8 mouse cellular contexts compared by ENCODE assay signal in the genomic region with DNA sequence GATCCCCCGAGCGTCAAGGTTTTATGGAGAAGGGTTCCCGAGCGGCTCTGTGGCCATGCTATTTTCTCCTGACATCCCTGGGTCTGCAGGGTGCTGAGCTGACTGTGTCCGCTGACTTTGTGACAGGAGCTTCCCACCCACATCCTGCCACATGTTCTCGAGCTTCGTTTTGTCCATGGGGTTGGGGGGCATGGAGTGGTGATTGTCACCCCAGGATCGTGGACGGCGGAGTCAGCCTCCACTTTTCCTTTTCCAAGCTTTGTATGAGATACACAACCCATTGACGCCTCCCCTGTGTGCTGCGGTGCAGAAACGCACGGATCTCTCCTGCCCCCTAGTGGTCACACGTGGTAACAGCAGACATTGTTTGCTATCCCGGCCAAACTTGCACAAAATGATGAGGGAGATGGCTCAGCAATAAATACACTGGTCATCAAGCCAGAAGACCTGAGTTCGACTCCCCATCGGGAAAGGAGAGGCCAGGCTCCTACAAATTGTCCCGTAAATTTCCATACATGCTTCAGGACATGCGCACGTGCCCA. TPM values are rescaled to one million over a fixed set of nuclear protein-coding genes. Genes with fewer than 3 reads are reported as not detected.
DNase-seq lines count a peak whose midpoint lies in the region; ATAC-seq lines count a peak whose summit lies in the region.

No protein-coding gene starts in this region.

- peaks cover 6% of the 10 kb centered on the region; the same call in 1 of the 2 replicates for H3K4me1 ChIP-seq in hindbrain, embryonic 14.5 days (replicated peaks; ENCODE audit: control insufficient read depth, insufficient read depth, low read length)
- peaks cover 21% of the 10 kb centered on the region for H3K4me1 ChIP-seq in midbrain, embryonic 10.5 days

- H3K9me3 ChIP-seq in hindbrain, embryonic 14.5 days (ENCODE audit: control insufficient read depth, low read length), result no peaks in the 10 kb centered on the region
- no peaks in the 10 kb centered on the region for H3K9me3 ChIP-seq in midbrain, embryonic 10.5 days (replicated peaks)

- no peak overlapping the region for H3K27ac ChIP-seq in hindbrain, embryonic 14.5 days
- H3K27ac ChIP-seq in midbrain, embryonic 10.5 days (replicated peaks), result no peak overlapping the region

- no peaks in the 10 kb centered on the region for H3K27me3 ChIP-seq in hindbrain, embryonic 14.5 days (ENCODE audit: control insufficient read depth, insufficient read depth, low read length)
- peaks cover 32% of the 10 kb centered on the region for H3K27me3 ChIP-seq in midbrain, embryonic 10.5 days (ENCODE audit: low read depth, poor library complexity, severe bottlenecking)

- H3K4me3 ChIP-seq in hindbrain, embryonic 14.5 days (replicated peaks; ENCODE audit: low read length), result peak overlapping the region; percentile 10; the same call in 1 of the 2 replicates
- no peak overlapping the region for H3K4me3 ChIP-seq in midbrain, embryonic 10.5 days

- intact Hi-C loops in left cerebral cortex, postnatal 14 days (cut with DNase I), result loop anchor here (2.0 to 5.0 kb wide), 5 partner anchors 66 to 248 kb away; no protein-coding TSS in a partner anchor

- DNase-seq in WW6 (ENCODE audit: low read depth, low spot score), result peak; percentile 64
- DNase-seq in cerebellum, postnatal 14 days, result peak; percentile 93 to 96
- DNase-seq in frontal cortex, postnatal 36 days (ENCODE audit: low spot score in 2 of 2), result peak; percentile 90
- peak; percentile 90 for DNase-seq in hindbrain, embryonic 14.5 days (ENCODE audit: low spot score)
- DNase-seq in left cerebral cortex, postnatal 14 days (ENCODE audit: low spot score in 2 of 2), result peak; percentile 86 to 88
- DNase-seq in midbrain, embryonic 10.5 days (ENCODE audit: low spot score), result peak; percentile 79
- DNase-seq in right cerebral cortex, postnatal 25 days, result peak; percentile 81
- peak; percentile 60 to 78 for DNase-seq in urinary bladder, postnatal 36 days (ENCODE audit: low spot score in 2 of 2)

- peak overlapping the region; percentile 42 for H3K4me2 ChIP-seq in hindbrain, embryonic 14.5 days (replicated peaks)

- H3K36me3 ChIP-seq in hindbrain, embryonic 14.5 days (replicated peaks; ENCODE audit: control insufficient read depth, insufficient read depth), result no peaks in the 10 kb centered on the region
- no peaks in the 10 kb centered on the region for H3K36me3 ChIP-seq in midbrain, embryonic 10.5 days

- ATAC-seq in hindbrain, embryonic 14.5 days (ENCODE audit: low FRiP score), result 0 out of 2 replicates have a peak, but pooled peaks have one; percentile 29

- 0 out of 2 replicates have a peak overlapping the region, but pooled peaks have one; percentile 20 for H3K9ac ChIP-seq in hindbrain, embryonic 14.5 days

- WGBS in hindbrain, embryonic 14.5 days, result 14% methylated on average over 21 of the region's 21 CpGs
- 16% methylated on average over 21 of the region's 21 CpGs for WGBS in midbrain, embryonic 10.5 days

RNA-seq across cellular contexts. Expression of gene Gng7, which starts 19.6 kb away (rescaled TPM):
- 17.7 and 20.9 TPM in 2 replicates for polyA plus RNA-seq in hindbrain, embryonic 14.5 days (2014; fragmentation: Nextera tagmentation; extraction: Ambion mirVana)
- total RNA-seq in left cerebral cortex, postnatal 14 days (2021), result 100 to 1,000 TPM; 120 to 135 TPM
- polyA plus RNA-seq in midbrain, embryonic 10.5 days (2016; fragmentation: Nextera tagmentation; extraction: Ambion mirVana), result 6.0 and 8.4 TPM in 2 replicates

RNA-seq across cellular contexts. Expression of gene Diras1, which starts 30.3 kb away (rescaled TPM):
- polyA plus RNA-seq in hindbrain, embryonic 14.5 days (2014; fragmentation: Nextera tagmentation; extraction: Ambion mirVana), result 29.7 and 32.2 TPM in 2 replicates
- total RNA-seq in left cerebral cortex, postnatal 14 days (2021), result 100 to 1,000 TPM; 113 to 117 TPM
- 3.0 and 6.4 TPM in 2 replicates for polyA plus RNA-seq in midbrain, embryonic 10.5 days (2016; fragmentation: Nextera tagmentation; extraction: Ambion mirVana)

RNA-seq across cellular contexts. Expression of gene Slc39a3, which starts 42.1 kb away (rescaled TPM):
- polyA plus RNA-seq in hindbrain, embryonic 14.5 days (2014; fragmentation: Nextera tagmentation; extraction: Ambion mirVana), result 33.7 and 33.8 TPM in 2 replicates
- 10 to 100 TPM; 70.9 to 76.3 TPM for total RNA-seq in left cerebral cortex, postnatal 14 days (2021)
- polyA plus RNA-seq in midbrain, embryonic 10.5 days (2016; fragmentation: Nextera tagmentation; extraction: Ambion mirVana), result 17.4 and 26.6 TPM in 2 replicates
